ENCODE assay signal across 6 mouse cellular contexts in genomic region chr6:47762686-47763085, GRCm38 (mm10). TPM values are rescaled to one million over a fixed set of nuclear protein-coding genes. Genes with fewer than 3 reads are reported as not detected.
DNase-seq lines count a peak whose midpoint lies in the region; TF ChIP-seq lines count a peak whose summit lies in the region.
"Not testable (repeated sequence)": the region's sequence is repeated elsewhere in the genome, so short reads cannot be mapped to it uniquely, and the experiment has no call there.

No protein-coding gene starts in this region.

- not testable (repeated sequence) for H3K36me3 ChIP-seq in kidney, adult 2 months (ENCODE audit: control insufficient read depth, insufficient read depth, low read length); thymus, adult 2 months (ENCODE audit: control insufficient read depth, insufficient read depth, low read length)

- DNase-seq in adrenal gland, adult (ENCODE audit: inconsistent age in 2 of 2, low spot score in 1 of 2): peak; percentile 11 to 62
- peak; percentile 9 to 29 for DNase-seq in cerebellum, adult 18-20 months
- DNase-seq in cerebellum, adult 9-11 months: peak; percentile 52
- DNase-seq in kidney, adult 2 months: peak; percentile 5
- DNase-seq in lung, postnatal 10 days: peak; percentile 6
- peak; percentile 9 for DNase-seq in thymus, adult 2 months

- not testable (repeated sequence) for TF ChIP-seq CTCF in kidney, adult 2 months (conservative IDR thresholded peaks at IDR 0.05; ENCODE audit: insufficient read depth, insufficient read length, low read depth, low read length); thymus, adult 2 months (IDR thresholded peaks at IDR 0.05; ENCODE audit: borderline replicate concordance, control insufficient read depth, extremely low read depth, insufficient read depth, low read length, poor library complexity)

- H3K4me1 ChIP-seq in kidney, adult 2 months (ENCODE audit: control insufficient read depth, insufficient read depth, low read length); thymus, adult 2 months (replicated peaks; ENCODE audit: control insufficient read depth, insufficient read depth, low read length): not testable (repeated sequence)

- not testable (repeated sequence) for TF ChIP-seq POLR2A in kidney, adult 2 months (IDR thresholded peaks at IDR 0.05; ENCODE audit: low read depth, low read length); thymus, adult 2 months (IDR thresholded peaks at IDR 0.05; ENCODE audit: control insufficient read depth, extremely low read depth, insufficient read depth, low read length, poor library complexity)

- not testable (repeated sequence) for H3K4me3 ChIP-seq in kidney, adult 2 months (ENCODE audit: insufficient read depth, low read depth, low read length); thymus, adult 2 months (ENCODE audit: control insufficient read depth, insufficient read depth, low read length)

- WGBS in kidney, adult 2 months: 89% methylated on average over 9 of the region's 10 CpGs
- WGBS in thymus, adult 2 months: 92% methylated on average over 9 of the region's 10 CpGs

- H3K27ac ChIP-seq in kidney, adult 2 months (ENCODE audit: insufficient read depth, low read depth, low read length); thymus, adult 2 months (ENCODE audit: control insufficient read depth, insufficient read depth, low read length): not testable (repeated sequence)

- H3K27me3 ChIP-seq in kidney, adult 2 months (replicated peaks; ENCODE audit: control insufficient read depth, insufficient read depth, low read length); thymus, adult 2 months (ENCODE audit: control insufficient read depth, insufficient read depth, low read length): not testable (repeated sequence)

RNA-seq across cellular contexts. Expression of gene Pdia4, which starts 50.5 kb away (rescaled TPM):
- polyA plus RNA-seq in kidney, adult 2 months (2012; rRNA removed): 38.9 and 44.0 TPM in 2 replicates
- polyA plus RNA-seq in thymus, adult 2 months (2012; rRNA removed): 24.7 and 25.4 TPM in 2 replicates
